Comparison of ENCODE assay signal across 7 mouse cellular contexts in genomic region chr17:13504365-13504764, GRCm38 (mm10).
ATAC-seq lines count a peak whose summit lies in the region.
"Not testable (repeated sequence)": the region's sequence is repeated elsewhere in the genome, so short reads cannot be mapped to it uniquely, and the experiment has no call there.

No protein-coding gene starts in this region.

- not testable (repeated sequence) for ATAC-seq in embryonic facial prominence, embryonic 13.5 days (ENCODE audit: insufficient number of reproducible peaks, insufficient read depth, low FRiP score, low TSS enrichment, low read depth); limb, embryonic 13.5 days (ENCODE audit: low FRiP score, low read depth); lung, embryonic 16.5 days (ENCODE audit: low read depth)
- ATAC-seq in forebrain, embryonic 13.5 days, result peak; percentile 60
- ATAC-seq in hindbrain, embryonic 13.5 days (ENCODE audit: low FRiP score), result peak; percentile 47; the same call in 1 of the 2 replicates
- ATAC-seq in midbrain, embryonic 15.5 days (replicated peaks), result peak; percentile 56; the same call in 1 of the 2 replicates
- 0 out of 2 replicates have a peak, but pooled peaks have one; percentile 6 for ATAC-seq in neural tube, embryonic 15.5 days (ENCODE audit: low FRiP score)

- not testable (repeated sequence) for H3K36me3 ChIP-seq in embryonic facial prominence, embryonic 13.5 days; forebrain, embryonic 13.5 days (ENCODE audit: poor library complexity, severe bottlenecking); hindbrain, embryonic 13.5 days; limb, embryonic 13.5 days; lung, embryonic 16.5 days (ENCODE audit: control insufficient read depth, insufficient read depth, low read length); midbrain, embryonic 15.5 days (replicated peaks); neural tube, embryonic 15.5 days

- not testable (repeated sequence) for H3K9ac ChIP-seq in embryonic facial prominence, embryonic 13.5 days; forebrain, embryonic 13.5 days; hindbrain, embryonic 13.5 days; limb, embryonic 13.5 days; lung, embryonic 16.5 days (ENCODE audit: low read length); midbrain, embryonic 15.5 days; neural tube, embryonic 15.5 days (replicated peaks)

- not testable (repeated sequence) for H3K27me3 ChIP-seq in embryonic facial prominence, embryonic 13.5 days; forebrain, embryonic 13.5 days; hindbrain, embryonic 13.5 days; limb, embryonic 13.5 days; lung, embryonic 16.5 days (ENCODE audit: control insufficient read depth, insufficient read depth, low read depth, low read length); midbrain, embryonic 15.5 days (replicated peaks); neural tube, embryonic 15.5 days (replicated peaks)

- 49% methylated on average over 1 of the region's 1 CpGs for WGBS in embryonic facial prominence, embryonic 13.5 days
- WGBS in forebrain, embryonic 13.5 days, result 25% methylated on average over 1 of the region's 1 CpGs
- WGBS in hindbrain, embryonic 13.5 days, result 55% methylated on average over 1 of the region's 1 CpGs
- 63% methylated on average over 1 of the region's 1 CpGs for WGBS in limb, embryonic 13.5 days
- WGBS in lung, embryonic 16.5 days, result 42% methylated on average over 1 of the region's 1 CpGs
- WGBS in midbrain, embryonic 15.5 days, result 26% methylated on average over 1 of the region's 1 CpGs
- 33% methylated on average over 1 of the region's 1 CpGs for WGBS in neural tube, embryonic 15.5 days

- not testable (repeated sequence) for H3K4me1 ChIP-seq in embryonic facial prominence, embryonic 13.5 days; hindbrain, embryonic 13.5 days (replicated peaks); limb, embryonic 13.5 days; lung, embryonic 16.5 days (replicated peaks; ENCODE audit: control insufficient read depth, insufficient read depth, low read length); midbrain, embryonic 15.5 days; neural tube, embryonic 15.5 days
- H3K4me1 ChIP-seq in forebrain, embryonic 13.5 days, result peaks cover 17% of the 10 kb centered on the region; the same call in 1 of the 2 replicates

- not testable (repeated sequence) for H3K4me2 ChIP-seq in embryonic facial prominence, embryonic 13.5 days; forebrain, embryonic 13.5 days; hindbrain, embryonic 13.5 days; limb, embryonic 13.5 days (replicated peaks); lung, embryonic 16.5 days (ENCODE audit: low read depth, low read length); midbrain, embryonic 15.5 days; neural tube, embryonic 15.5 days

- not testable (repeated sequence) for H3K9me3 ChIP-seq in embryonic facial prominence, embryonic 13.5 days; forebrain, embryonic 13.5 days (replicated peaks); hindbrain, embryonic 13.5 days; limb, embryonic 13.5 days; lung, embryonic 16.5 days (ENCODE audit: control insufficient read depth, low read length); midbrain, embryonic 15.5 days; neural tube, embryonic 15.5 days (replicated peaks)

- H3K4me3 ChIP-seq in embryonic facial prominence, embryonic 13.5 days; forebrain, embryonic 13.5 days; hindbrain, embryonic 13.5 days; limb, embryonic 13.5 days; lung, embryonic 16.5 days (ENCODE audit: low read length); midbrain, embryonic 15.5 days; neural tube, embryonic 15.5 days (replicated peaks): not testable (repeated sequence)

- H3K27ac ChIP-seq in embryonic facial prominence, embryonic 13.5 days, result peak overlapping the region; percentile 22; the same call in 1 of the 2 replicates
- peak overlapping the region; percentile 90 for H3K27ac ChIP-seq in forebrain, embryonic 13.5 days
- H3K27ac ChIP-seq in hindbrain, embryonic 13.5 days, result peak overlapping the region; percentile 71
- peak overlapping the region; percentile 70 for H3K27ac ChIP-seq in limb, embryonic 13.5 days
- peak overlapping the region; percentile 80 for H3K27ac ChIP-seq in lung, embryonic 16.5 days (ENCODE audit: low read length)
- peak overlapping the region; percentile 60 for H3K27ac ChIP-seq in midbrain, embryonic 15.5 days
- not testable (repeated sequence) for H3K27ac ChIP-seq in neural tube, embryonic 15.5 days (replicated peaks)
